Mouse (Mus musculus): ENCODE results near the gene Tmx4. TPM values are rescaled to one million over a fixed set of nuclear protein-coding genes. Genes with fewer than 3 reads are reported as not detected.

The Tmx4 gene
- total and polyA plus RNA-seq, 3 experiments: 8.3 to 9.5 TPM; not detected in 1

DNA sequence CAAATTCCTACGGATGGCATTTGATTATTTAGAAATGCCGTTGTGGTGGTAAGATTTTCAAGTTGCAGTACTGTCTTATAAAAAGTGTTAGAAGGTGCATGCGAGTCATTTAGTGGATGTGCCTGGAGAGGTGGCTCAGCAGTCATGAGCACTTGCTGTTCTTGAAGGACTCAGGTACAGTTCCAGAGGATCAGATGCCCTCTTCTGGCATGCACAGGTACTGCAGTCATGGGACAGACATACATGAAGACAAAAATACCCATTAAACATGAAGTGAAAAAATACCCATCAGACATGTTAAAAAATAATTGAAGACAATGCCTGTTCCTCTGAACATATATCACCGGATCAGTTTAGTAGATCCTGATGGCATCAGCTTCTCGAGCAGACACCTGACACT is 29.7 kb upstream of the Tmx4 start:
- no peaks in the 10 kb centered on the region for H3K27me3 ChIP-seq (ENCODE audit: control insufficient read depth in 1 of 2, insufficient read depth in 2 of 2, low read length in 2 of 2)
- H3K4me3 ChIP-seq (ENCODE audit: control insufficient read depth in 1 of 2, insufficient read depth in 1 of 2, low read depth in 2 of 2, low read length in 2 of 2): no peak overlapping the region
- no peak overlapping the region for H3K27ac ChIP-seq (ENCODE audit: control insufficient read depth, low read depth, low read length)
- no peaks in the 10 kb centered on the region for H3K4me1 ChIP-seq (ENCODE audit: control insufficient read depth in 1 of 2, insufficient read depth in 2 of 2, low read length in 2 of 2)
- DNase-seq (ENCODE audit: low read depth, low spot score): peak; percentile 64
- TF ChIP-seq CTCF (IDR thresholded peaks at IDR 0.05 in 2 of 3, conservative IDR thresholded peaks at IDR 0.05 in 1 of 3; ENCODE audit: control insufficient read depth in 1 of 3, insufficient read depth in 1 of 3, low read depth in 2 of 3, low read length in 3 of 3, poor library complexity in 1 of 3, severe bottlenecking in 1 of 3): peak; percentile 42 to 76 (median 64)
- no peak for TF ChIP-seq GATA1 (IDR thresholded peaks at IDR 0.05; ENCODE audit: low read depth, low read length)
- peak; percentile 49 for TF ChIP-seq RAD21 (IDR thresholded peaks at IDR 0.05; ENCODE audit: low read depth, low read length)
- TF ChIP-seq ETS1 (IDR thresholded peaks at IDR 0.05; ENCODE audit: low read depth, low read length): no peak
- peak; percentile 81 for TF ChIP-seq SMC3 (IDR thresholded peaks at IDR 0.05; ENCODE audit: low read depth, low read length)
- TF ChIP-seq ZC3H11A (IDR thresholded peaks at IDR 0.05; ENCODE audit: low read depth, low read length): peak; percentile 55
- H3K9me3 ChIP-seq (replicated peaks; ENCODE audit: insufficient read depth, low read length): no peaks in the 10 kb centered on the region
- H3K36me3 ChIP-seq (ENCODE audit: control insufficient read depth in 1 of 2, insufficient read depth in 2 of 2, low read length in 2 of 2): no peaks in the 10 kb centered on the region
- no peak overlapping the region for H3K9ac ChIP-seq (ENCODE audit: control insufficient read depth, low read depth, low read length, poor library complexity, severe bottlenecking)
- H3K79me2 ChIP-seq (ENCODE audit: control insufficient read depth, insufficient read depth, low read length, poor library complexity): no peaks in the 10 kb centered on the region

- Histone ChIP-seq H3K4me1 (ENCODE audit: control insufficient read depth in 1 of 2, insufficient read depth in 2 of 2, low read length in 2 of 2) (no peaks in the 10 kb centered on the region), H3K79me2 (ENCODE audit: control insufficient read depth, insufficient read depth, low read length, poor library complexity) (no peaks in the 10 kb centered on the region), H3K9me3 (replicated peaks; ENCODE audit: insufficient read depth, low read length) (no peaks in the 10 kb centered on the region), H3K4me3 (ENCODE audit: control insufficient read depth in 1 of 2, insufficient read depth in 1 of 2, low read depth in 2 of 2, low read length in 2 of 2) (no peak overlapping the region), H3K27me3 (ENCODE audit: control insufficient read depth in 1 of 2, insufficient read depth in 2 of 2, low read length in 2 of 2) (no peaks in the 10 kb centered on the region), H3K36me3 (ENCODE audit: control insufficient read depth in 1 of 2, insufficient read depth in 2 of 2, low read length in 2 of 2) (no peaks in the 10 kb centered on the region), H3K9ac (ENCODE audit: control insufficient read depth, low read depth, low read length, poor library complexity, severe bottlenecking) (no peak overlapping the region), H3K27ac (ENCODE audit: control insufficient read depth, low read depth, low read length) (no peak overlapping the region)
- TF ChIP-seq ZMIZ1 (IDR thresholded peaks at IDR 0.05; ENCODE audit: low read depth, low read length): no peak
- TF ChIP-seq BHLHE40 (IDR thresholded peaks at IDR 0.05; ENCODE audit: borderline replicate concordance, low read depth, low read length): no peak
- TF ChIP-seq CTCF (IDR thresholded peaks at IDR 0.05 in 2 of 3, conservative IDR thresholded peaks at IDR 0.05 in 1 of 3; ENCODE audit: control insufficient read depth in 1 of 3, insufficient read depth in 1 of 3, low read depth in 2 of 3, low read length in 3 of 3, poor library complexity in 1 of 3, severe bottlenecking in 1 of 3): no peak
- TF ChIP-seq MYB (IDR thresholded peaks at IDR 0.05; ENCODE audit: low read depth, low read length): no peak
- no peak for TF ChIP-seq MAX (IDR thresholded peaks at IDR 0.05; ENCODE audit: low read length)
- no peak for TF ChIP-seq TAL1 (IDR thresholded peaks at IDR 0.05; ENCODE audit: low read length)
- no peak for TF ChIP-seq GATA1 (IDR thresholded peaks at IDR 0.05; ENCODE audit: low read depth, low read length)
- DNase-seq (ENCODE audit: low read depth, low spot score): no peak
These were observed 12.5 kb upstream of the Tmx4 start for GRCm38 (mm10) chr2:134656477-134656876.

- H3K9me3 ChIP-seq (replicated peaks; ENCODE audit: insufficient read depth, low read length): no peaks in the 10 kb centered on the region
These were observed 10.7 kb upstream of the Tmx4 start for GRCm38 (mm10) chr2:134654668-134655067.

More at GRCm38 (mm10) chr2:134654668-134655067, 10.7 kb upstream of the Tmx4 start:
- H3K27ac ChIP-seq (ENCODE audit: control insufficient read depth, low read depth, low read length): no peak overlapping the region
- no peaks in the 10 kb centered on the region for H3K4me1 ChIP-seq (ENCODE audit: control insufficient read depth in 1 of 2, insufficient read depth in 2 of 2, low read length in 2 of 2)
- no peak for TF ChIP-seq ZKSCAN1 (IDR thresholded peaks at IDR 0.05; ENCODE audit: low read depth, low read length)
- TF ChIP-seq ETS1 (IDR thresholded peaks at IDR 0.05; ENCODE audit: low read depth, low read length): no peak
- no peak for TF ChIP-seq RAD21 (IDR thresholded peaks at IDR 0.05; ENCODE audit: low read depth, low read length)
- no peak for TF ChIP-seq BHLHE40 (IDR thresholded peaks at IDR 0.05; ENCODE audit: borderline replicate concordance, low read depth, low read length)
- TF ChIP-seq CHD2 (IDR thresholded peaks at IDR 0.05; ENCODE audit: low read length): no peak
- TF ChIP-seq RCOR1 (IDR thresholded peaks at IDR 0.05; ENCODE audit: low read depth, low read length): no peak
- TF ChIP-seq CHD1 (IDR thresholded peaks at IDR 0.05; ENCODE audit: low read depth, low read length): no peak
- TF ChIP-seq SIN3A (IDR thresholded peaks at IDR 0.05; ENCODE audit: low read length): no peak
- TF ChIP-seq MAFK (IDR thresholded peaks at IDR 0.05; ENCODE audit: borderline replicate concordance, low read depth, low read length): no peak
- TF ChIP-seq MXI1 (IDR thresholded peaks at IDR 0.05; ENCODE audit: low read depth, low read length): no peak
- no peak for TF ChIP-seq GABPA (IDR thresholded peaks at IDR 0.05; ENCODE audit: low read depth, low read length)
- TF ChIP-seq HCFC1 (IDR thresholded peaks at IDR 0.05; ENCODE audit: low read depth, low read length): no peak
- TF ChIP-seq GATA1 (IDR thresholded peaks at IDR 0.05; ENCODE audit: low read depth, low read length): no peak
- TF ChIP-seq UBTF (IDR thresholded peaks at IDR 0.05; ENCODE audit: borderline replicate concordance, insufficient read depth, low read depth, low read length): no peak
- TF ChIP-seq MYC (IDR thresholded peaks at IDR 0.05; ENCODE audit: low read depth, low read length): no peak
- TF ChIP-seq ELF1 (IDR thresholded peaks at IDR 0.05; ENCODE audit: low read depth, low read length): no peak
- no peak for TF ChIP-seq ZMIZ1 (IDR thresholded peaks at IDR 0.05; ENCODE audit: low read depth, low read length)
- TF ChIP-seq E2F4 (IDR thresholded peaks at IDR 0.05; ENCODE audit: borderline replicate concordance, low read depth, low read length): no peak
- no peak for TF ChIP-seq TAL1 (IDR thresholded peaks at IDR 0.05; ENCODE audit: low read length)
- TF ChIP-seq EP300 (IDR thresholded peaks at IDR 0.05; ENCODE audit: low read depth in 1 of 2, low read length in 2 of 2): no peak
- H3K9ac ChIP-seq (ENCODE audit: control insufficient read depth, low read depth, low read length, poor library complexity, severe bottlenecking): no peak overlapping the region
- H3K36me3 ChIP-seq (ENCODE audit: control insufficient read depth in 1 of 2, insufficient read depth in 2 of 2, low read length in 2 of 2): no peaks in the 10 kb centered on the region
- H3K27me3 ChIP-seq (ENCODE audit: control insufficient read depth in 1 of 2, insufficient read depth in 2 of 2, low read length in 2 of 2): no peaks in the 10 kb centered on the region; a peak in 2 of 4 replicates
- DNase-seq (ENCODE audit: low read depth, low spot score): no peak
- H3K79me2 ChIP-seq (ENCODE audit: control insufficient read depth, insufficient read depth, low read length, poor library complexity): no peaks in the 10 kb centered on the region
- H3K4me3 ChIP-seq (ENCODE audit: control insufficient read depth in 1 of 2, insufficient read depth in 1 of 2, low read depth in 2 of 2, low read length in 2 of 2): no peak overlapping the region

All from MEL (cell line).